Mouse (Mus musculus) kidney, embryonic 16.5 days (tissue): ENCODE results near the gene Rnf144b. TPM values are rescaled to one million over a fixed set of nuclear protein-coding genes. Genes with fewer than 3 reads are reported as not detected.

Experiments used
- ATAC-seq: fragments of 200-750 bp; cut with Nextera tagmentation; 2 replicates; pipeline ENCODE4 v1.8.0; 2017; ENCODE audit warnings: moderate TSS enrichment; ENCODE audit not compliant: low FRiP score, low TSS enrichment
- H3K27ac ChIP-seq: fragments of 300-500 bp; sonication (generic); 2 replicates; pipeline ENCODE4 v1.5.1; 2014; ENCODE audit warnings: low read length
- H3K27me3 ChIP-seq: fragments of 300-500 bp; sonication (generic); 2 replicates; pipeline ENCODE4 v1.6.1; 2014; ENCODE audit warnings: low read length, control low read depth, mixed read lengths; ENCODE audit not compliant: insufficient read depth
- H3K36me3 ChIP-seq: fragments of 300-500 bp; sonication (generic); 2 replicates; pipeline ENCODE4 v1.6.1; 2014; ENCODE audit warnings: low read length, control low read depth, mixed read lengths; ENCODE audit not compliant: insufficient read depth
- H3K4me1 ChIP-seq: fragments of 300-500 bp; sonication (generic); 2 replicates; pipeline ENCODE4 v1.6.1; 2014; ENCODE audit warnings: low read length, control low read depth, mixed read lengths; ENCODE audit not compliant: insufficient read depth
- H3K4me2 ChIP-seq: fragments of 300-500 bp; sonication (generic); replicated peaks from 2 replicates; pipeline ENCODE4 v1.6.1; 2014; ENCODE audit warnings: low read depth, low read length
- H3K4me3 ChIP-seq: fragments of 300-500 bp; sonication (generic); 2 replicates; pipeline ENCODE4 v1.5.1; 2014; ENCODE audit warnings: mild to moderate bottlenecking, low read length
- H3K9ac ChIP-seq: fragments of 300-500 bp; sonication (generic); replicated peaks from 2 replicates; pipeline ENCODE4 v1.6.1; 2014; ENCODE audit warnings: low read length
- H3K9me3 ChIP-seq: fragments of 300-500 bp; sonication (generic); 2 replicates; pipeline ENCODE4 v1.6.1; 2016; ENCODE audit warnings: low read length, control low read depth
- WGBS: fragments of 180-500 bp; shearing (Covaris S2); extraction: QIAGEN DNeasy Blood & Tissue Kit; methylation state at CpG from one replicate; pipeline ENCODE4 v1.1.7; 2014; 5-methylcytosine and 5-hydroxymethylcytosine counted together
- polyA plus RNA-seq: library from polyadenylated mRNA; unstranded; fragments of >200 nt; fragmentation: Nextera tagmentation; extraction: Ambion mirVana; gene quantifications from 2 replicates; pipeline ENCODE4 v1.2.1, GENCODE M21; 2015

Gene Rnf144b
- polyA plus RNA-seq, 1 experiment from 2014 or later = 1.0 TPM

- H3K4me2 ChIP-seq = no peak overlapping the region
- no peaks in the 10 kb centered on the region for H3K4me1 ChIP-seq
- H3K9me3 ChIP-seq = no peaks in the 10 kb centered on the region
- no peak overlapping the region for H3K4me3 ChIP-seq
- no peaks in the 10 kb centered on the region for H3K36me3 ChIP-seq
- no peak overlapping the region for H3K9ac ChIP-seq
- H3K27ac ChIP-seq = no peak overlapping the region
- peak; percentile 73; the same call in 1 of the 2 replicates for ATAC-seq
- H3K27me3 ChIP-seq = no peaks in the 10 kb centered on the region
- 45% methylated on average over 4 of the region's 4 CpGs for WGBS
Measured at GRCm38 (mm10) chr13:47288449-47288848, 166.0 kb downstream of the Rnf144b start.

DNA sequence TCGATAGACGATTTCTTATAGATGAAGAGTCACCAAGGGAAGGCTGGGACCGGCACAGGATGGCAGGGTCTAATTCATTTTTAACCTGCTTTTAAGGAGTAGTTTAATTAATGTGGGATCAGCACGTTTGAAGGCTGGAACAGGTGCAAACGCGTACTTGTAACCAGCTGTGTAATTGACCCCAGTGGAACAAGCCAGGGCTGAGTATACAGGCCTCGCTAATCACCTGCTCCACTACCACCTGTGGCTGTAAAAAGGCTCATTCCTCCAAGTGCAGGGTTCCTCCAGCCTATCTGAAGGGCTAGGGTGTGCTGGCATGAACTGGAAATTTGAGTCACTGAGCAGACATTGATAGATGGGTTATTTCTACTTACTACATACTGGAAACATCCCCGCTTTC is 174.0 kb downstream of the Rnf144b start:
- Histone ChIP-seq H3K36me3 (no peaks in the 10 kb centered on the region), H3K9ac (no peak overlapping the region), H3K4me3 (no peak overlapping the region), H3K4me2 (no peak overlapping the region), H3K27me3 (no peaks in the 10 kb centered on the region), H3K4me1 (no peaks in the 10 kb centered on the region), H3K9me3 (no peaks in the 10 kb centered on the region), H3K27ac (no peak overlapping the region)
- 52% methylated on average over 8 of the region's 8 CpGs for WGBS
- no peak for ATAC-seq

Other genes starting within 250 kb of the Rnf144b start
- 8.1 and 10.1 TPM in 2 replicates for gene Kif13a, start 192.8 kb upstream of the Rnf144b start, polyA plus RNA-seq
- 3.0 and 3.6 TPM in 2 replicates for gene Nhlrc1, start 107.8 kb upstream of the Rnf144b start, polyA plus RNA-seq
- 14.5 and 15.4 TPM in 2 replicates for gene Kdm1b, start 79.2 kb upstream of the Rnf144b start, polyA plus RNA-seq
- 37.4 and 39.6 TPM in 2 replicates for gene Tpmt, start 77.9 kb upstream of the Rnf144b start, polyA plus RNA-seq
- 218 and 234 TPM in 2 replicates for gene Dek, start 16.5 kb upstream of the Rnf144b start, polyA plus RNA-seq